Mouse (Mus musculus): ENCODE measurements around the gene Arg2. TPM values are rescaled to one million over a fixed set of nuclear protein-coding genes. Genes with fewer than 3 reads are reported as not detected.
"Not testable (repeated sequence)": the region's sequence is repeated elsewhere in the genome, so short reads cannot be mapped to it uniquely, and the experiment has no call there.

The Arg2 gene
- polyA plus RNA-seq, 1 experiment from 2014 or later = 17.6 TPM

DNA sequence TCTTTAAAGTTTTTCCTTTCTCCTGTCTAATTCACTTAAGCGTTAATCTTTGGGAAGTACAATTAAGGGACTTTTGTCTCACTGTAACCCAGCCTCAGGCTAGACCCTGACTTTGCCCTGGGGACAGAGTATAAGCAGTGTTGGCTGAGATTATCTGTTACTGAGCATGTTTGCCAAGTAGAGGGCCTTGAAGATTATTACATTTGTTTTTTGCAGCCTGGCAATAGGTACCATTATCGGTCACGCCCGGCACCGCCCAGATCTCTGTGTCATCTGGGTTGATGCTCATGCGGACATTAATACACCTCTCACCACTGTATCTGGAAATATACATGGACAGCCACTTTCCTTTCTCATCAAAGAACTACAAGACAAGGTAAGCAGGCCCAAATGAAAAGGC, 19.1 kb downstream of the Arg2 start:
- Histone ChIP-seq H3K27ac (ENCODE audit: low read length) (no peak overlapping the region), H3K9me3 (ENCODE audit: control insufficient read depth, low read length) (no peaks in the 10 kb centered on the region), H3K4me1 (replicated peaks; ENCODE audit: control insufficient read depth, insufficient read depth, low read length) (no peaks in the 10 kb centered on the region), H3K27me3 (replicated peaks; ENCODE audit: control insufficient read depth, insufficient read depth, low read length) (no peaks in the 10 kb centered on the region), H3K36me3 (ENCODE audit: control insufficient read depth, insufficient read depth) (peaks cover 9% of the 10 kb centered on the region), H3K4me3 (replicated peaks; ENCODE audit: low read length) (no peak overlapping the region), H3K9ac (replicated peaks; ENCODE audit: low read depth, low read length) (no peak overlapping the region), H3K4me2 (ENCODE audit: low read length) (no peak overlapping the region)
- ATAC-seq = no peak
- WGBS = 92% methylated on average over 6 of the region's 6 CpGs

GRCm38 (mm10) chr12:79162876-79163275, 32.3 kb downstream of the Arg2 start:
- Histone ChIP-seq H3K9ac (replicated peaks; ENCODE audit: low read depth, low read length) (no peak overlapping the region), H3K27me3 (replicated peaks; ENCODE audit: control insufficient read depth, insufficient read depth, low read length) (no peaks in the 10 kb centered on the region), H3K27ac (ENCODE audit: low read length) (no peak overlapping the region), H3K4me3 (replicated peaks; ENCODE audit: low read length) (no peak overlapping the region), H3K36me3 (ENCODE audit: control insufficient read depth, insufficient read depth) (peaks cover 38% of the 10 kb centered on the region), H3K4me2 (ENCODE audit: low read length) (no peak overlapping the region), H3K4me1 (replicated peaks; ENCODE audit: control insufficient read depth, insufficient read depth, low read length) (no peaks in the 10 kb centered on the region), H3K9me3 (ENCODE audit: control insufficient read depth, low read length) (no peaks in the 10 kb centered on the region)
- no peak for ATAC-seq
- 93% methylated on average over 3 of the region's 3 CpGs for WGBS

DNA sequence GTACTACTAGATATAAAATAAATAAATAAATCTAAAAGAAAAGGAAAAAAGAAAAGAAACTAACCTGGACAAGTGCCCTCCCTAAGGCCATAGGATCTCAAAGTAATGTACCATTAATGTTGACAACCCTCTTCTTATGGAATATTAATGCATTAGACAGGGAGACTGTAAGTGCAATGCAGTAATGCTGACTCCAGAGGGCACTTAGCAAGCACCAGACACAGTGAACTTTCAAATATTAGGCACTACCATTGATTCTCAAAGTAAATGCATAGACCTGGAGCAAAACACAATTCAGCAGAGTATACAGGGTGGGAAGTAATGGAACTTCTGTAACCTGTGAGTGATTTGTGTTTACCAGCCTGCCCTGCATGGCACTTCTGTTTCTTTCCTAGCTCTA, 38.6 kb downstream of the Arg2 start:
- Histone ChIP-seq H3K36me3 (ENCODE audit: control insufficient read depth, insufficient read depth) (peaks cover 5% of the 10 kb centered on the region), H3K9ac (replicated peaks; ENCODE audit: low read depth, low read length) (no peak overlapping the region), H3K27me3 (replicated peaks; ENCODE audit: control insufficient read depth, insufficient read depth, low read length) (no peaks in the 10 kb centered on the region), H3K4me3 (replicated peaks; ENCODE audit: low read length) (no peak overlapping the region), H3K27ac (ENCODE audit: low read length) (no peak overlapping the region), H3K9me3 (ENCODE audit: control insufficient read depth, low read length) (no peaks in the 10 kb centered on the region), H3K4me2 (ENCODE audit: low read length) (no peak overlapping the region), H3K4me1 (replicated peaks; ENCODE audit: control insufficient read depth, insufficient read depth, low read length) (peaks cover 7% of the 10 kb centered on the region)
- no peak for ATAC-seq

- no peak overlapping the region for H3K4me3 ChIP-seq (replicated peaks; ENCODE audit: low read length)
- 67% methylated on average over 3 of the region's 3 CpGs for WGBS
- H3K9ac ChIP-seq (replicated peaks; ENCODE audit: low read depth, low read length) = no peak overlapping the region
- H3K4me1 ChIP-seq (replicated peaks; ENCODE audit: control insufficient read depth, insufficient read depth, low read length) = peaks cover 7% of the 10 kb centered on the region
- H3K4me2 ChIP-seq (ENCODE audit: low read length) = no peak overlapping the region
- no peaks in the 10 kb centered on the region for H3K27me3 ChIP-seq (replicated peaks; ENCODE audit: control insufficient read depth, insufficient read depth, low read length)
- ATAC-seq = no peak
- no peak overlapping the region for H3K27ac ChIP-seq (ENCODE audit: low read length)
- no peaks in the 10 kb centered on the region for H3K36me3 ChIP-seq (ENCODE audit: control insufficient read depth, insufficient read depth)
- H3K9me3 ChIP-seq (ENCODE audit: control insufficient read depth, low read length) = no peaks in the 10 kb centered on the region
These were observed 39.8 kb downstream of the Arg2 start for GRCm38 (mm10) chr12:79170421-79170820.

- Histone ChIP-seq H3K27me3 (replicated peaks; ENCODE audit: control insufficient read depth, insufficient read depth, low read length) (no peaks in the 10 kb centered on the region), H3K4me2 (ENCODE audit: low read length) (peak overlapping the region; percentile 65), H3K9me3 (ENCODE audit: control insufficient read depth, low read length) (no peaks in the 10 kb centered on the region), H3K4me3 (replicated peaks; ENCODE audit: low read length) (peak overlapping the region; percentile 80), H3K27ac (ENCODE audit: low read length) (no peak overlapping the region; the same call in 1 of the 2 replicates), H3K36me3 (ENCODE audit: control insufficient read depth, insufficient read depth) (no peaks in the 10 kb centered on the region; the same call in 1 of the 2 replicates), H3K9ac (replicated peaks; ENCODE audit: low read depth, low read length) (peak overlapping the region; percentile 83), H3K4me1 (replicated peaks; ENCODE audit: control insufficient read depth, insufficient read depth, low read length) (peaks cover 7% of the 10 kb centered on the region)
- ATAC-seq = no peak
- WGBS = 32% methylated on average over 12 of the region's 12 CpGs
These were observed 40.9 kb downstream of the Arg2 start for GRCm38 (mm10) chr12:79171269-79171995.

DNA sequence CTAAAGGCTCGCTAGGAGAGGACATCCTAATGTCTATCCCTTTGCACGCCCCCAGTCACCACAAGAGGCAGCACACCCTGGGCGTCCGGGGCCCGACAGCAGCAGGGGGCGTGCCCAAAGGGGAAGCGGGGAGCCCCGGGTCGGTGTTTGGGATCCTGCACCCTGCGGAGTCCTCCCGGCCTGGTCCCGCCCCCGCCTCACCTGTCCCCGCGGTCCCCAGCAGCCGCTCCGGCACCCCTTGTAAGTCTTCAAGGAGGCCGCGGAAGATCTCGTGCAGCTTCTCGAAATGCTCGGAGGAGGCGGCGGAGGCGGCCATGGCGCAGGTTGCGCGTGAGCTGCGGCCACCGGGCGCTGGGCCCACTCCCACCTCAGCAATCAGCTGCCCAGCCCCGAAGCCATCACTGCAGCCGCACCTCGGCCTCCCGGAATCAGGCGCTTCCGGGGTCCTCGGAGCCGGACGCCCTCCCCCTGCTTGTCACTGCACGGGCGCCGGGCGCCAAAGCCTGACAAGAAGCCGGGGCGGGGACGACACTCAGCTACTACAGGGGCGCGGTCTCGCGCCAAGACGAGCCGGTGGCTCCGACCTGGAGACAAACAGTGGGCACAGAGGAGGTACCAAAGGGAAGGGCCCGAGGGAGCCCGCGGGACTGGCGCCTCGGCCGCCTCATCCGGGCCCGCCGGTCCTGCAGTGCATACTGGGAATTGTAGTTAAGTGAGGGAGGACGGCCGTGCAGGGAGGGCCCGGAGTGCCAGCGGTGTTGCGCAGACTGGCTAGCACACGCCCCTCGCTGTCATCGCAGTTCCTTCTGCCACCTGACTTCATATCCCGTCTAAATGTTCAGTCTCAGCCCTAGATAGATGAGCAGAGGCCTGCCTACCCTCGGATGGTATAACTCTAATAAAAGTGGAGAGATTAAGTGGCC, 41.7 kb downstream of the Arg2 start, which contains the start of gene Vti1b:
Gene Vti1b (minus strand): TSS at position 649 of the 923 bp plus-strand sequence.
- H3K27me3 ChIP-seq (replicated peaks; ENCODE audit: control insufficient read depth, insufficient read depth, low read length) = no peaks in the 10 kb centered on the region
- H3K9me3 ChIP-seq (ENCODE audit: control insufficient read depth, low read length) = no peaks in the 10 kb centered on the region
- H3K9ac ChIP-seq (replicated peaks; ENCODE audit: low read depth, low read length) = peak within 1 kb of the TSS; percentile 83
- ATAC-seq = peak; percentile 99
- no peaks in the 10 kb centered on the region; the same call in 1 of the 2 replicates for H3K36me3 ChIP-seq (ENCODE audit: control insufficient read depth, insufficient read depth)
- H3K4me3 ChIP-seq (replicated peaks; ENCODE audit: low read length) = peak within 1 kb of the TSS; percentile 80
- under 1% methylated on average over 72 of the region's 73 CpGs for WGBS
- peaks cover 7% of the 10 kb centered on the region for H3K4me1 ChIP-seq (replicated peaks; ENCODE audit: control insufficient read depth, insufficient read depth, low read length)
- H3K4me2 ChIP-seq (ENCODE audit: low read length) = peak within 1 kb of the TSS; percentile 65
- H3K27ac ChIP-seq (ENCODE audit: low read length) = peak within 1 kb of the TSS; percentile 93

DNA sequence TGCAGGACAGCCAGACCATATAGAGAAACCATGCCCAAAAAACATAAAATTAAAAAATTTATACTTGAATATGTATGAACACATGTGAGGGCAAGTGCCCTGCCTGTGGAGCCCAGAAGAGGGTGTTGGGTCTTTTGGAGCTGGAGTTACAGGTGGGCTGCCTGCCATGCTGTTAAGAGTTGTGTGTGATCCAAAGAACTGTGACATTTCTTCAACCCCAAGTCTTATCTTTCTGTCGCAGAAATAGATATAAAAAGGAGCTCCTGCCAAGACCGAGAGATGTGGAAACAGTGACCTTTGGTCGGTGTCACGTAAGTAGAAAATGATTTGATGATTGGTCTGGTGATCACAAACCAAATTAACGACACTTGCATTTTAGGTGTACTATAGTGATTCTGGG, 43.1 kb downstream of the Arg2 start:
- no peak for ATAC-seq
- H3K9me3 ChIP-seq (ENCODE audit: control insufficient read depth, low read length) = no peaks in the 10 kb centered on the region

DNA sequence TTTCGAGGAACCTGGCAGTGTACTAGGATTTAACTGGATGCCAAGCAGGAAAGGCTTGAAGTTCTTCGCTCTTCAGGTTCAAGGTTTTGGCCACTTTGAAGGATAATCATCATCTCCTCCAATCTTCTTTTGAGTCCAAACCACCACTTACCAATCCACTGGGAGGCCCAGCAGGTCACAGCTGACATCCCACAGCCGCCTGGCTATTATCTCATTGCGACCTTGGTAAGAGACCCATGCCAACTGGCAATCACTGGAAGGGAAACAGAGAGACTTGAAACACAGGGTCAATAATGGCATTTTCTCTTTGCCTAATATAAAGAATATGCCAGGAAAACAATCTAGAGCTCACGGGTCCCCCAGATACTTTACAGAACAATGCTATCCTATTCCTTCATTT, 45.4 kb downstream of the Arg2 start:
- no peaks in the 10 kb centered on the region for H3K27me3 ChIP-seq (replicated peaks; ENCODE audit: control insufficient read depth, insufficient read depth, low read length)
- H3K36me3 ChIP-seq (ENCODE audit: control insufficient read depth, insufficient read depth) = peaks cover 3% of the 10 kb centered on the region
- H3K9ac ChIP-seq (replicated peaks; ENCODE audit: low read depth, low read length) = no peak overlapping the region
- ATAC-seq = no peak
- H3K4me1 ChIP-seq (replicated peaks; ENCODE audit: control insufficient read depth, insufficient read depth, low read length) = peaks cover 7% of the 10 kb centered on the region
- 90% methylated on average over 5 of the region's 5 CpGs for WGBS
- no peak overlapping the region for H3K27ac ChIP-seq (ENCODE audit: low read length)
- no peaks in the 10 kb centered on the region for H3K9me3 ChIP-seq (ENCODE audit: control insufficient read depth, low read length)
- H3K4me3 ChIP-seq (replicated peaks; ENCODE audit: low read length) = no peak overlapping the region
- no peak overlapping the region for H3K4me2 ChIP-seq (ENCODE audit: low read length)

More for the DNA sequence above, 43.1 kb downstream of the Arg2 start:
- H3K27ac ChIP-seq (ENCODE audit: low read length) = no peak overlapping the region
- no peak overlapping the region for H3K9ac ChIP-seq (replicated peaks; ENCODE audit: low read depth, low read length)
- H3K36me3 ChIP-seq (ENCODE audit: control insufficient read depth, insufficient read depth) = no peaks in the 10 kb centered on the region; the same call in 1 of the 2 replicates
- WGBS = 90% methylated on average over 5 of the region's 5 CpGs
- no peaks in the 10 kb centered on the region for H3K27me3 ChIP-seq (replicated peaks; ENCODE audit: control insufficient read depth, insufficient read depth, low read length)
- no peak overlapping the region for H3K4me2 ChIP-seq (ENCODE audit: low read length)
- H3K4me1 ChIP-seq (replicated peaks; ENCODE audit: control insufficient read depth, insufficient read depth, low read length) = peaks cover 7% of the 10 kb centered on the region
- no peak overlapping the region for H3K4me3 ChIP-seq (replicated peaks; ENCODE audit: low read length)

DNA sequence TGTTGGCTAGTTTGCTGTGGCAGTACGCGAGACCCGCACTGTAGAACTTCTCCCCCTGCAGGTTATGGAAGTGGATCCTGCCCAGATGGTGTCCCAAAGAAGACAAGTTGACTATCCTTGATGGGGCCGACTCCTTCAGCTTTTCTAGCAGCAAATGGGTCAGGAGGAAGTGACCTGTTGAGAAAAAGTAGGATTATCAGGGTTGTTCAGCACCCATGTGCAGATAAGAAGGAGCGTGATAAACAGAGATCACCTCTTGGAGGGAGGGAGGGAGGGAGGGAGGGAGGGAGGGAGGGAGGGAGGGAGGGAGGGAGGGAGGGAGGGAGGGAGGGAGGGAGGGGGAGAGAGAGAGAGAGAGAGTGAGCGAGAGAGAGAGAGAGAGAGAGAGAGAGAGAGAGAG, 54.6 kb downstream of the Arg2 start:
- not testable (repeated sequence) for H3K4me1 ChIP-seq (replicated peaks; ENCODE audit: control insufficient read depth, insufficient read depth, low read length); H3K27ac ChIP-seq (ENCODE audit: low read length); H3K4me3 ChIP-seq (replicated peaks; ENCODE audit: low read length); H3K9me3 ChIP-seq (ENCODE audit: control insufficient read depth, low read length); H3K27me3 ChIP-seq (replicated peaks; ENCODE audit: control insufficient read depth, insufficient read depth, low read length); H3K4me2 ChIP-seq (ENCODE audit: low read length); ATAC-seq; H3K9ac ChIP-seq (replicated peaks; ENCODE audit: low read depth, low read length)
- H3K36me3 ChIP-seq (ENCODE audit: control insufficient read depth, insufficient read depth) = peaks cover 40% of the 10 kb centered on the region
- 86% methylated on average over 4 of the region's 6 CpGs for WGBS
